ENCODE assay signal across 30 mouse cellular contexts in genomic region chr19:58696235-58696634, GRCm38 (mm10). TPM values are rescaled to one million over a fixed set of nuclear protein-coding genes. Genes with fewer than 3 reads are reported as not detected.
A peak's percentile ranks its signal among the peaks of the same experiment; 100 is the strongest.
DNase-seq lines count a peak whose midpoint lies in the region; ATAC-seq and TF ChIP-seq lines count a peak whose summit lies in the region.
"Had no signal": no experiment of that assay in that cellular context is flagged by ENCODE, and none has a peak within 500 bp of the region (broad histone marks: within the 10 kb centered on the region; RNA-seq: fewer than 3 reads in every experiment).

No protein-coding gene starts in this region.

- 70% methylated on average over 2 of the region's 2 CpGs for WGBS in intestine, embryonic 15.5 days
- WGBS in intestine, postnatal 0 days: 71% methylated on average over 2 of the region's 2 CpGs
- WGBS in intestine, embryonic 16.5 days: 71% methylated on average over 2 of the region's 2 CpGs
- WGBS in stomach, embryonic 16.5 days: 55% methylated on average over 2 of the region's 2 CpGs

- H3K4me3 ChIP-seq in intestine, embryonic 15.5 days (replicated peaks): no peak overlapping the region
- H3K4me3 ChIP-seq in intestine, postnatal 0 days (ENCODE audit: low read depth, low read length): no peak overlapping the region
- no peak overlapping the region for H3K4me3 ChIP-seq in intestine, embryonic 16.5 days (ENCODE audit: low read length)
- no peak overlapping the region for H3K4me3 ChIP-seq in stomach, embryonic 16.5 days (replicated peaks; ENCODE audit: low read length)
- H3K4me3 ChIP-seq: embryonic facial prominence, embryonic 12.5 days; embryonic facial prominence, embryonic 15.5 days; forebrain, embryonic 15.5 days; heart, embryonic 12.5 days; heart, embryonic 15.5 days; hindbrain, embryonic 10.5 days; hindbrain, embryonic 13.5 days had no signal

- H3K27me3 ChIP-seq in intestine, embryonic 15.5 days (replicated peaks): no peaks in the 10 kb centered on the region
- 0 out of 2 replicates have a peak, but pooled peaks cover 6% of the 10 kb centered on the region for H3K27me3 ChIP-seq in intestine, postnatal 0 days (replicated peaks; ENCODE audit: control insufficient read depth, insufficient read depth, low read length)
- H3K27me3 ChIP-seq in intestine, embryonic 16.5 days (replicated peaks; ENCODE audit: control insufficient read depth, insufficient read depth, low read length): no peaks in the 10 kb centered on the region
- no peaks in the 10 kb centered on the region for H3K27me3 ChIP-seq in stomach, embryonic 16.5 days (ENCODE audit: control insufficient read depth, insufficient read depth, low read length)
- H3K27me3 ChIP-seq: CH12.LX; embryonic facial prominence, embryonic 12.5 days; embryonic facial prominence, embryonic 15.5 days; forebrain, embryonic 15.5 days; heart, embryonic 12.5 days; heart, embryonic 15.5 days; hindbrain, embryonic 13.5 days had no signal

- H3K27ac ChIP-seq in intestine, embryonic 15.5 days: no peak overlapping the region
- H3K27ac ChIP-seq in intestine, postnatal 0 days (ENCODE audit: low read depth, low read length): no peak overlapping the region
- H3K27ac ChIP-seq in intestine, embryonic 16.5 days (ENCODE audit: low read length): no peak overlapping the region
- no peak overlapping the region for H3K27ac ChIP-seq in stomach, embryonic 16.5 days (ENCODE audit: low read length)
- H3K27ac ChIP-seq: embryonic facial prominence, embryonic 12.5 days; embryonic facial prominence, embryonic 15.5 days; forebrain, embryonic 15.5 days; heart, embryonic 15.5 days; hindbrain, embryonic 10.5 days; hindbrain, embryonic 13.5 days had no signal

- TF ChIP-seq CTCF in intestine, postnatal 0 days (IDR thresholded peaks at IDR 0.05; ENCODE audit: low read depth): no peak

- no peaks in the 10 kb centered on the region for H3K9me3 ChIP-seq in intestine, embryonic 15.5 days
- H3K9me3 ChIP-seq in intestine, postnatal 0 days (ENCODE audit: control insufficient read depth): no peaks in the 10 kb centered on the region
- no peaks in the 10 kb centered on the region for H3K9me3 ChIP-seq in intestine, embryonic 16.5 days (ENCODE audit: control insufficient read depth, low read length)
- no peaks in the 10 kb centered on the region for H3K9me3 ChIP-seq in stomach, embryonic 16.5 days (replicated peaks; ENCODE audit: control insufficient read depth, low read length)
- H3K9me3 ChIP-seq: embryonic facial prominence, embryonic 12.5 days; embryonic facial prominence, embryonic 15.5 days; forebrain, embryonic 15.5 days; heart, embryonic 12.5 days; heart, embryonic 15.5 days; hindbrain, embryonic 10.5 days; hindbrain, embryonic 13.5 days had no signal

- ATAC-seq in intestine, embryonic 15.5 days: peak; percentile 83
- no peak for ATAC-seq in intestine, postnatal 0 days
- ATAC-seq in intestine, embryonic 16.5 days: peak; percentile 77
- ATAC-seq in stomach, embryonic 16.5 days (ENCODE audit: insufficient read depth, low FRiP score): peak; percentile 60
- ATAC-seq: forebrain, embryonic 15.5 days; hindbrain, embryonic 16.5 days; Patski had no signal

- no peak overlapping the region for H3K4me2 ChIP-seq in intestine, embryonic 15.5 days (replicated peaks)
- H3K4me2 ChIP-seq in intestine, postnatal 0 days (replicated peaks; ENCODE audit: low read depth): no peak overlapping the region
- H3K4me2 ChIP-seq in intestine, embryonic 16.5 days (ENCODE audit: low read depth, low read length): no peak overlapping the region
- no peak overlapping the region for H3K4me2 ChIP-seq in stomach, embryonic 16.5 days (ENCODE audit: low read depth, low read length)
- H3K4me2 ChIP-seq: embryonic facial prominence, embryonic 12.5 days; embryonic facial prominence, embryonic 15.5 days; forebrain, embryonic 15.5 days; heart, embryonic 12.5 days; heart, embryonic 15.5 days; hindbrain, embryonic 13.5 days had no signal

- peak; percentile 19 for DNase-seq in lung, postnatal 36 days
- no peak for DNase-seq in lung, postnatal 14 days
- DNase-seq in urinary bladder, adult 18-20 months (ENCODE audit: low spot score in 2 of 2): no peak
- DNase-seq in testis, postnatal 10 days (ENCODE audit: low spot score): no peak
- DNase-seq: adrenal gland, postnatal 10 days; B cell, adult 2 months; cerebellum, adult 11 months; cerebellum, adult 2 months; cerebellum, adult 9-11 months; cerebellum, postnatal 25 days; gastrocnemius, postnatal 10 days; gastrocnemius, postnatal 36 days; heart, postnatal 10 days; heart, postnatal 36 days had no signal

- no peaks in the 10 kb centered on the region for H3K4me1 ChIP-seq in intestine, embryonic 15.5 days (replicated peaks)
- H3K4me1 ChIP-seq in intestine, postnatal 0 days (replicated peaks; ENCODE audit: control insufficient read depth, insufficient read depth, low read length): no peaks in the 10 kb centered on the region
- H3K4me1 ChIP-seq in intestine, embryonic 16.5 days (ENCODE audit: control insufficient read depth, insufficient read depth, low read length): no peaks in the 10 kb centered on the region
- H3K4me1 ChIP-seq in stomach, embryonic 16.5 days (ENCODE audit: control insufficient read depth, insufficient read depth, low read length): no peaks in the 10 kb centered on the region
- H3K4me1 ChIP-seq: embryonic facial prominence, embryonic 15.5 days; forebrain, embryonic 15.5 days; hindbrain, embryonic 10.5 days; hindbrain, embryonic 13.5 days had no signal

- no peak overlapping the region for H3K9ac ChIP-seq in intestine, embryonic 15.5 days
- no peak overlapping the region for H3K9ac ChIP-seq in intestine, postnatal 0 days (ENCODE audit: low read depth, low read length)
- no peak overlapping the region for H3K9ac ChIP-seq in intestine, embryonic 16.5 days (ENCODE audit: low read depth, low read length)
- no peak overlapping the region for H3K9ac ChIP-seq in stomach, embryonic 16.5 days (ENCODE audit: low read length)
- H3K9ac ChIP-seq: embryonic facial prominence, embryonic 12.5 days; embryonic facial prominence, embryonic 15.5 days; forebrain, embryonic 15.5 days; heart, embryonic 12.5 days; heart, embryonic 15.5 days; hindbrain, embryonic 13.5 days had no signal

- H3K36me3 ChIP-seq in intestine, embryonic 15.5 days: no peaks in the 10 kb centered on the region
- no peaks in the 10 kb centered on the region for H3K36me3 ChIP-seq in intestine, postnatal 0 days (ENCODE audit: control insufficient read depth, insufficient read depth)
- no peaks in the 10 kb centered on the region for H3K36me3 ChIP-seq in intestine, embryonic 16.5 days (ENCODE audit: control insufficient read depth, insufficient read depth, low read length)
- H3K36me3 ChIP-seq in stomach, embryonic 16.5 days (ENCODE audit: control insufficient read depth, insufficient read depth, low read length): no peaks in the 10 kb centered on the region
- H3K36me3 ChIP-seq: embryonic facial prominence, embryonic 12.5 days; embryonic facial prominence, embryonic 15.5 days; forebrain, embryonic 15.5 days; G1E; heart, embryonic 12.5 days; heart, embryonic 15.5 days; hindbrain, embryonic 10.5 days; hindbrain, embryonic 13.5 days had no signal

RNA-seq across cellular contexts. Expression of gene Pnliprp1, which starts 32.5 kb away (rescaled TPM):
- polyA plus RNA-seq in intestine, embryonic 15.5 days (2015; fragmentation: Nextera tagmentation; extraction: Ambion mirVana): 1,391 and 3,102 TPM in 2 replicates
- polyA plus RNA-seq in intestine, postnatal 0 days (2015; fragmentation: Nextera tagmentation; extraction: Ambion mirVana): 17.4 and 26.4 TPM in 2 replicates
- polyA plus RNA-seq in intestine, embryonic 16.5 days (2015; fragmentation: Nextera tagmentation; extraction: Ambion mirVana): 2,358 and 2,787 TPM in 2 replicates
- 3,948 and 4,083 TPM in 2 replicates for polyA plus RNA-seq in stomach, embryonic 16.5 days (2015; fragmentation: Nextera tagmentation; extraction: Ambion mirVana)
- polyA plus RNA-seq: cerebellum, adult 2 months; forebrain, embryonic 11.5 days; G1E; hindbrain, embryonic 10.5 days; hindbrain, embryonic 16.5 days; Patski had no signal

RNA-seq across cellular contexts. Expression of gene Pnlip, which starts 43.9 kb away (rescaled TPM):
- 0.21 and 0.43 TPM in 2 replicates for polyA plus RNA-seq in intestine, embryonic 15.5 days (2015; fragmentation: Nextera tagmentation; extraction: Ambion mirVana)
- polyA plus RNA-seq in intestine, postnatal 0 days (2015; fragmentation: Nextera tagmentation; extraction: Ambion mirVana): 0.09 TPM in 1 of 2 replicates, not detected in the other
- polyA plus RNA-seq in intestine, embryonic 16.5 days (2015; fragmentation: Nextera tagmentation; extraction: Ambion mirVana): 0.36 and 0.37 TPM in 2 replicates
- 0.49 and 0.50 TPM in 2 replicates for polyA plus RNA-seq in stomach, embryonic 16.5 days (2015; fragmentation: Nextera tagmentation; extraction: Ambion mirVana)
- polyA plus RNA-seq: cerebellum, adult 2 months; embryonic facial prominence, embryonic 12.5 days; embryonic facial prominence, embryonic 15.5 days; forebrain, embryonic 11.5 days; G1E; heart, embryonic 12.5 days; heart, embryonic 15.5 days; Patski had no signal

Comparison
In these comparisons a context has a peak if more than half of its experiments do, and no peak if none do; other contexts are left out.
1. RNA of gene Pnliprp1, which starts 32.5 kb away (polyA plus RNA-seq): 3,948 to 4,083 TPM in stomach, embryonic 16.5 days, 2,358 to 2,787 TPM in intestine, embryonic 16.5 days and 1,391 to 3,102 TPM in intestine, embryonic 15.5 days; 17.4 to 26.4 TPM in intestine, postnatal 0 days; every median in the first group is over 10 times any median in the second.